Mouse (Mus musculus) adrenal gland, adult 2 months (tissue): Measurements from ENCODE around the gene Ncoa1. TPM values are rescaled to one million over a fixed set of nuclear protein-coding genes. Genes with fewer than 3 reads are reported as not detected.
"Not testable (repeated sequence)": the region's sequence is repeated elsewhere in the genome, so short reads cannot be mapped to it uniquely, and the experiment has no call there.

Experiments
- DNase-seq: peaks from one replicate; pipeline ENCODE4 v3.0.0; 2021
- polyA plus RNA-seq: library from polyadenylated mRNA; depleted of rRNA; stranded (reverse); fragments of >200 nt; gene quantifications from 2 replicates; pipeline ENCODE4 v1.2.3, GENCODE M21; 2012
- total RNA-seq, 2 experiments: library from RNA; stranded (reverse); gene quantifications; 2 replicates each; pipeline ENCODE4 v1.2.3; 2021

Gene Ncoa1
- total and polyA plus RNA-seq, 3 experiments = 20.4 to 40.9 (median 34.3) TPM

- no peak for DNase-seq
Observed at GRCm38 (mm10) chr12:4313824-4314223, 163.2 kb downstream of the Ncoa1 start.

- no peak for DNase-seq
Observed at GRCm38 (mm10) chr12:4306712-4307313, 170.2 kb downstream of the Ncoa1 start.

GRCm38 (mm10) chr12:4299300-4299699, 177.7 kb downstream of the Ncoa1 start:
- no peak for DNase-seq

GRCm38 (mm10) chr12:4298626-4299025, 178.4 kb downstream of the Ncoa1 start:
- no peak for DNase-seq

GRCm38 (mm10) chr12:4295881-4296280, 181.1 kb downstream of the Ncoa1 start:
- DNase-seq = no peak

GRCm38 (mm10) chr12:4295281-4295680, 181.7 kb downstream of the Ncoa1 start:
- no peak for DNase-seq

- DNase-seq = no peak
Observed at GRCm38 (mm10) chr12:4293813-4294212, 183.2 kb downstream of the Ncoa1 start.

GRCm38 (mm10) chr12:4285186-4285585, 191.8 kb downstream of the Ncoa1 start:
- DNase-seq = no peak

GRCm38 (mm10) chr12:4279878-4280277, 197.1 kb downstream of the Ncoa1 start:
- DNase-seq = no peak

- no peak for DNase-seq
Observed at GRCm38 (mm10) chr12:4278978-4279755, 197.8 kb downstream of the Ncoa1 start.

- DNase-seq = no peak
Observed at GRCm38 (mm10) chr12:4271078-4271477, 205.9 kb downstream of the Ncoa1 start.

GRCm38 (mm10) chr12:4267765-4268164, 209.2 kb downstream of the Ncoa1 start:
- no peak for DNase-seq

GRCm38 (mm10) chr12:4252742-4253655, 224.0 kb downstream of the Ncoa1 start:
- no peak for DNase-seq

GRCm38 (mm10) chr12:4249786-4250185, 227.2 kb downstream of the Ncoa1 start:
- no peak for DNase-seq

- no peak for DNase-seq
Observed at GRCm38 (mm10) chr12:4245742-4246141, 231.2 kb downstream of the Ncoa1 start.

- DNase-seq = no peak
Observed at GRCm38 (mm10) chr12:4243805-4244204, 233.2 kb downstream of the Ncoa1 start.

- DNase-seq = not testable (repeated sequence)
Observed at GRCm38 (mm10) chr12:4240281-4240680, 236.7 kb downstream of the Ncoa1 start.

- DNase-seq = no peak
Observed at GRCm38 (mm10) chr12:4237481-4237880, 239.5 kb downstream of the Ncoa1 start.

GRCm38 (mm10) chr12:4233572-4234508, 243.1 kb downstream of the Ncoa1 start, which contains the start of the genes Ptrhd1 and Cenpo:
Gene Ptrhd1, plus strand, starts transcription at chr12:4234027.
Gene Cenpo, minus strand, starts transcription at chr12:4234294.
- DNase-seq = peak; percentile 97

GRCm38 (mm10) chr12:4232777-4233176, 244.2 kb downstream of the Ncoa1 start:
- DNase-seq = no peak

GRCm38 (mm10) chr12:4230156-4230555, 246.8 kb downstream of the Ncoa1 start:
- DNase-seq = no peak
